Mouse (Mus musculus): ENCODE measurements at regions not wholly inside any gene's neighbourhood (a gene's known extent, or its start where the extent isn't known, plus 50 kb on each side); places are given as distances from the start of the nearest gene placed in this dataset.
A peak's percentile ranks its signal among the peaks of the same experiment; 100 is the strongest.

DNA sequence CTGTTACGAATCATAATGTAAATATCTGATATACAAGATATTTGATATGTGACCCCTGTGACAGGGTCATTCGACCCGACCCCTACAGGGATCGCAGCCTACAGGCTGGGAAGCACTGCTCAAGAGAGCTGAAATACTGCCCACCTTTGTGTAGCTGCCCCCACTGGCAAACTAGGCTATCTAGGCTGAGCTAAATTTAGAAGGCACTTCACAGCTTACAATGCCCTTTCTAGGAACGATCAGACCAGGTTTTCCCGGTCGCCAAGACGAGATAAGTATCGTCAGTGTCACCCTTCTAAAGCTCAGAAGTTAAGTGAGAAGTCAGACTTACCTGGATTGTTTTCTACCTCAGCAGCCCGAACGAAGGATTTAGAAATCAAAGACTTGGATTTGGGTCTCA lies 71.9 kb upstream of the Ptgfrn start:
- Histone ChIP-seq H3K27ac (replicated peaks) (no peak overlapping the region), H3K4me2 (no peak overlapping the region), H3K27me3 (replicated peaks) (no peaks in the 10 kb centered on the region), H3K4me1 (no peaks in the 10 kb centered on the region), H3K9ac (replicated peaks) (no peak overlapping the region), H3K4me3 (replicated peaks) (no peak overlapping the region), H3K36me3 (no peaks in the 10 kb centered on the region), H3K9me3 (replicated peaks) (0 out of 2 replicates have a peak, but pooled peaks cover 7% of the 10 kb centered on the region)
- ATAC-seq (ENCODE audit: low FRiP score), result no peak
- WGBS, result 91% methylated on average over 11 of the region's 11 CpGs

DNA sequence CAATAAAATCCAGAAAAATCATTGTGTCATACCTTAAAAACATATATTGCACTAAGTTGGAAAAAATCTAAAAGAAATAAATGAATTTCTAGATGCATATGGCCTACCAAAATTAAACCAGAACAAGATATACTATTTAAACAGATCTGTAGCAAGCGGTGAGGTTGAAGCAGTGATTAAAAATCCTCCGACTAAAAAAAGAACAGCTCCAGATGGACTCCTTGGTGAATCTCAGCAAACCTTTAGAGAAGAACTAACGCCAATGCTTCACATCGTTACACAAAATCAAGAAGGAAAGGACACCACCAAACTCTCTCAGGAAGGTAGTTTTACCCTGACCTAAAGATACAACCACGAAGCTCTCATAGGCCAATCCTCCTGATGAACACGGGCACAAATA lies 63.9 kb upstream of the Ptgfrn start:
- H3K9me3 ChIP-seq (replicated peaks), result 0 out of 2 replicates have a peak, but pooled peaks cover 7% of the 10 kb centered on the region
- no peak overlapping the region for H3K4me3 ChIP-seq (replicated peaks)
- H3K4me1 ChIP-seq, result no peaks in the 10 kb centered on the region
- no peaks in the 10 kb centered on the region for H3K36me3 ChIP-seq
- ATAC-seq (ENCODE audit: low FRiP score), result no peak
- 92% methylated on average over 6 of the region's 6 CpGs for WGBS
- H3K4me2 ChIP-seq, result no peak overlapping the region
- H3K27me3 ChIP-seq (replicated peaks), result no peaks in the 10 kb centered on the region
- H3K27ac ChIP-seq (replicated peaks), result no peak overlapping the region
- H3K9ac ChIP-seq (replicated peaks), result no peak overlapping the region

DNA sequence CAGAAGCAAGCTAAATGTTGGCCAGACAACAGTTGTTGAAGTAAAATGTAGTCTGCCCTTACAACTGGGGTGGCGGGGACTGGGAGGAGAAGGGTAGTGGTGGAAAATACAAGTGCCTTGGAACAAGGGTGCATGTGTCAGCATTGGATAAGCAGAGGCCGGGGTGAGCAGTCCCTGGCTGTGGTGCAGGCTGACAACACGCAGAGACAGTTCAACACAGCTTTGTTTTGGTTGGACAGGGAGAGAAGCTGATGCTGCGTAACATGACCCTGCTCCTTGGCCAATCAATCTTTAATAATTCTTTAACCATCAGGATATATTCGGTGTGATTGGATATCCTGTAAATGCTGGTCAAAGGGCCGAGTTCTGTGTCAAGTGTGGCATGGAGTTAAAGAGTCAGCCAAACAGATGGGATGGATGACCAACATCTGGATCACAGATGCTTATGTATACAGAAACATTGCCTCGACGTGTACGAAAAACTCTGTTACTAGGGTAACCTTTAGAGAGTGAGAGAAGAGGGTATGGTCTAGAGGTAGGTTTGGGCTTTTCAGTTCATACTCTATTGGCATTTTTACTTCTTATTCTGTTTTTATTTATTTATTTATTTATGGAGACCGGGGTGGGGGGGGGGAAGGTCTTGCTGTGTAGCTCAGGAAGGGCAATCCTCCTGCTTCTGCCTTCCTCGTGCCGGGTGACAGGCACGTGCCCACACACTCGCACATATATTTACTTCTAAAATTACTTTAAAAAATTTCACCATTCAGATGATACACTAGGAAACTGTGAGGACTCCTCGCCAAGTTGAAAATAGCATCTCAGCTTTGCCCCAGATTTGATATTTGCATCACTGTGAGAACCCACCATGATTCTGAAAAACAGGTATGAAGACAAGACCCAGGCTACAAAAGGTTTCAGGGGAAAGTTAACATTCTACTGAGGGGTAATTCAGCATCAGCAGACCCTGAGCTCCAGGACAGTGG lies 60.2 kb upstream of the Ptgfrn start:
- Histone ChIP-seq H3K36me3 (no peaks in the 10 kb centered on the region), H3K27ac (replicated peaks) (no peak overlapping the region), H3K9ac (replicated peaks) (no peak overlapping the region), H3K27me3 (replicated peaks) (no peaks in the 10 kb centered on the region), H3K4me1 (no peaks in the 10 kb centered on the region), H3K4me3 (replicated peaks) (no peak overlapping the region), H3K4me2 (no peak overlapping the region), H3K9me3 (replicated peaks) (no peaks in the 10 kb centered on the region)
- ATAC-seq (ENCODE audit: low FRiP score), result no peak
- 89% methylated on average over 15 of the region's 15 CpGs for WGBS

DNA sequence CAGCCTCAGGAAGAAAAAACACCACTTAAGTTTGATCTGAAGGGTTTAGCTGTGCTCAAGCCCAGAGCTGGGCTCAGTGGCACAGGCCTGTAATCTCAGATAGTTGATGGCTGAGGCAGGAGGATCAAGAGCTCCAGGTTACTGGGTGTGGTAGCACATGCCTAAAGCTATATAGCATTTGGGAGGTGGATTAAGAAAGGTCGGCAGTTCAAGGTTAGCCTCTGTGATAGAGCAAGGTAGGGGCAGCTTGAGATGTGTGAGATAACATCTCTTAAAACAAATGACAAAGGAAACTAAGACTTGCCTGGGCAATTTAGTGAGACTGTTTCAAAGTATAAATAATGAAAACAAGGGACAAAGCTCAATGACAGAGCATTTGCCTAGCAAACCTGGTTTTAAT lies 56.9 kb upstream of the Ptgfrn start:
- H3K9me3 ChIP-seq (replicated peaks), result no peaks in the 10 kb centered on the region
- no peak overlapping the region for H3K4me2 ChIP-seq
- H3K4me1 ChIP-seq, result peaks cover 18% of the 10 kb centered on the region
- no peak overlapping the region for H3K4me3 ChIP-seq (replicated peaks)
- no peak overlapping the region for H3K9ac ChIP-seq (replicated peaks)
- no peak overlapping the region for H3K27ac ChIP-seq (replicated peaks)
- H3K27me3 ChIP-seq (replicated peaks), result no peaks in the 10 kb centered on the region
- WGBS, result 84% methylated on average over 1 of the region's 1 CpGs
- no peaks in the 10 kb centered on the region for H3K36me3 ChIP-seq
- ATAC-seq (ENCODE audit: low FRiP score), result no peak

DNA sequence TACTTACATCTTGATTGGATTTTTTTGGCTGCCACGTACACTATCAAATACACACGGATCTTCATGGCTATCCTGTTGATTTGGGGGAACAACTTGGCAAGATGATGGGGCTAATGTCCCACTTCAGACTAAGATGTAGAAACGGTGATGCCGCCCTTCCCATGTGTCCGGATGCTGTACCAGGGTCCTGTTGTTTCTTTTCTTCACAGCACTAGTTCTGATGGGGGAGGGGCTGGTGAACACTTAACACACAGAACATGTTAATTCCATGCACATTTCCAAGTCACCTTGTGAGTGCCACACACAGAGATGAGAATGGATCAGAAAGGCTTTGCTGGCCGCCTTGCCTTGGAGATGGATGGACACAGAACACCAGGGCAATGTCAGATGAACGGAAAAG lies 56.5 kb upstream of the Ptgfrn start:
- ATAC-seq (ENCODE audit: low FRiP score), result no peak
- no peak overlapping the region for H3K27ac ChIP-seq (replicated peaks)
- no peaks in the 10 kb centered on the region for H3K36me3 ChIP-seq
- H3K4me1 ChIP-seq, result peaks cover 22% of the 10 kb centered on the region
- no peak overlapping the region for H3K9ac ChIP-seq (replicated peaks)
- 96% methylated on average over 7 of the region's 7 CpGs for WGBS
- no peak overlapping the region for H3K4me2 ChIP-seq
- no peaks in the 10 kb centered on the region for H3K9me3 ChIP-seq (replicated peaks)
- H3K4me3 ChIP-seq (replicated peaks), result no peak overlapping the region
- H3K27me3 ChIP-seq (replicated peaks), result no peaks in the 10 kb centered on the region

DNA sequence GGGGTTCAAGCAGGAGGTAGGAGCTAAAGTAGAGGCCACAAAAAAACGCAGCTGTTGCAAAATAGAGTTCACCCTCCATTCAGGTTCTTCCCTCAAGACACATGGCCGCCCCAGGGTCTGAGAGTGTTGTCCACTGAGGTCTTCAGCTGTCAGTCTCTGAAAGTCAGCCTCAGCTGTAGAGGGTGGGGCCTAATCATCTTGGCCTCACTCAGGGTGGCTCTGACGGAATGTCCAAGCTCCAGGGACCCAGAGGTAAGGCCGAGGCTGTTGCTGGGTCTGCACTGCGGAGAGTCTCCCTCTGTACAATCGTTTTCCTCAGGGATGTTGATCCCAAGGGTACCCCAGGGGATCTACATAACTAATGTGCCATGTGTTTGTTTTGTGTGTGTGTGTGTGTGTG lies 55.2 kb upstream of the Ptgfrn start:
- WGBS, result 67% methylated on average over 6 of the region's 6 CpGs
- Histone ChIP-seq H3K36me3 (no peaks in the 10 kb centered on the region), H3K4me3 (replicated peaks) (no peak overlapping the region), H3K4me2 (no peak overlapping the region), H3K9ac (replicated peaks) (no peak overlapping the region), H3K27me3 (replicated peaks) (no peaks in the 10 kb centered on the region), H3K9me3 (replicated peaks) (no peaks in the 10 kb centered on the region), H3K4me1 (peaks cover 28% of the 10 kb centered on the region), H3K27ac (replicated peaks) (no peak overlapping the region)
- no peak for ATAC-seq (ENCODE audit: low FRiP score)

DNA sequence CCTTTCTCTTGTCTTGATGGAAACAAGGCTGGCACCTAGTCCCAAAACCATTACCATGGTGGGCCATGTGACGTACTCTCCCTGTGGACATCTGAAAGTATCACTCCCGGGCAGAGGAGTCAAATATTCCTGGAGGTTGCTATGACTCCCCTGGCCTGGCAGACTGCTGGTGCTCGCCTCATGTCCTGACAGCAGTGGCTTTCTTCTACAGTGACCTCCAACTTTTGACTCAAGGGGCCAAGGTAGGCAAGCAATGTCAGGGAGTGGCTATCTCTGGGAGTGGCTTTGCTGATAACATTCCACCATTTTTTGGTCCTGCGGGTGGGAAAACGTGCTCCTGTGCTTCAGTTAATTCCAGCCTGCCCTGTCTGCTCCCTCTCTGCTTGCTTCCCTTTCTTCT lies 54.7 kb upstream of the Ptgfrn start:
- no peaks in the 10 kb centered on the region for H3K27me3 ChIP-seq (replicated peaks)
- H3K27ac ChIP-seq (replicated peaks), result no peak overlapping the region
- no peak overlapping the region for H3K9ac ChIP-seq (replicated peaks)
- H3K36me3 ChIP-seq, result no peaks in the 10 kb centered on the region
- no peaks in the 10 kb centered on the region for H3K9me3 ChIP-seq (replicated peaks)
- peaks cover 28% of the 10 kb centered on the region for H3K4me1 ChIP-seq
- WGBS, result 94% methylated on average over 5 of the region's 5 CpGs
- H3K4me3 ChIP-seq (replicated peaks), result no peak overlapping the region
- no peak for ATAC-seq (ENCODE audit: low FRiP score)
- no peak overlapping the region for H3K4me2 ChIP-seq

DNA sequence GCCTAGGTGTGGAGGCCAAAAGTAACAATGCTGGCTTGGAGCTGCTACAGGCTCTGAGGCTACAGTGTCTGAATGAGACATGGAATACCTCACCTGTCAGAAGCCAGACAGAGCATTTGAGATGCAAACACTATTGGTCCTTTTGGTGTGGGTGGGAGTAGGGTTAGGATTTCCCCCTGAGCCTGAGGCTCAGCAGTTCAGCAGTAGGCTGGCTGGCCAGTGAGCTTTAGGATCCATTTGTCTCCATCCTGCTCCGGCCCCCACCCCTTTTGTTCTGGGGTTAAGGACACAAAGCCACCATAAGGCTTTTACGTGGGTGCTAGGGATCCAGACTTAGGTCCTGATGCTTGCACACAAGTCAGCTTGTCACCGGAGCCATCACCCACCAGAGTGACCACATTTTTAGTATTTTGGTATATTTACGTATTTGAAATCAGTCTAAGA lies 53.9 kb upstream of the Ptgfrn start:
- no peak for ATAC-seq (ENCODE audit: low FRiP score)
- H3K36me3 ChIP-seq, result no peaks in the 10 kb centered on the region
- no peak overlapping the region for H3K27ac ChIP-seq (replicated peaks)
- WGBS, result 81% methylated on average over 4 of the region's 4 CpGs
- no peaks in the 10 kb centered on the region for H3K9me3 ChIP-seq (replicated peaks)
- H3K4me3 ChIP-seq (replicated peaks), result no peak overlapping the region
- no peaks in the 10 kb centered on the region for H3K27me3 ChIP-seq (replicated peaks)
- no peak overlapping the region for H3K4me2 ChIP-seq
- no peak overlapping the region for H3K9ac ChIP-seq (replicated peaks)
- peaks cover 28% of the 10 kb centered on the region for H3K4me1 ChIP-seq

DNA sequence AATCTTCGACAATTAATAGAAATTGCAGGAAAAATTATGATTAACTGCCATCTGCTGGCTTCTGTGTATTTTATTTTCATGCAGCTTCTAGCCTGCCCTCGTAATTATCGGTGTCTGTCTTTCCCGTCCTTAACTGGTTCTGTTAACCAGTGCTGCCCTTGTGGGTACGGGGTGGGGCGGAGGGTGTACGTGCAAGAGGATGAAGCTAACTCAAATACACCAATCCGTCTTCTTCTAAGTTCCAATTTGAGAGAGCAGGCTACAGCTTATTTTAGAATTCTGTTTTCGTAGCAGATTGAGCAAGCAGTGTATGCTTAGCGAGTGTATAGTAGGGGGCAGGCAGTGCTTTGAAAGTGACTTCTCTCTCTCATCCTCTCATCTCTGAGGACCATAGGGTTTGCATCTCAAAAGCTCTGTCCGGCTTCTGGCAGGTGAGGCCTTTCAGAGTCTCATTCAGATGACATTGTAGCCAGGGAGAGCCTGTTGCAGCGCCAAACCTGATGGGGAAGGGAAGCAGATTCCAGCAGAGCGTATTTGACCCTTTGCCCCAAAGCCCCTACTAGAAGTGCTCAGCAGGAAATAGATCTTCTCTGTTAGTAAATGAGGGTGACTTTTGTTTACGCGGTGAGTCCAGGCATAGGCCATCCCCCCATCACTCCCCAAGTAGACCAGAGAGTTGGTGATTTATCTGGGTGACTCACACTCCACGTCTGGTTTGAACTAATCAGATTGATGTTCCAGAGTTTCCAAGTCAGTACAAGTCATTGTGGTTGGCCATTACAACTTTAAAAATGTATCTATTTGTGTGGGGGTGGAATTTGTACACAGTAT lies 53.3 kb upstream of the Ptgfrn start:
- no peaks in the 10 kb centered on the region for H3K9me3 ChIP-seq (replicated peaks)
- H3K4me1 ChIP-seq, result peaks cover 28% of the 10 kb centered on the region
- H3K36me3 ChIP-seq, result no peaks in the 10 kb centered on the region
- H3K9ac ChIP-seq (replicated peaks), result no peak overlapping the region
- peak overlapping the region; percentile 26 for H3K4me2 ChIP-seq
- ATAC-seq (ENCODE audit: low FRiP score), result peak; percentile 46; the same call in 1 of the 2 replicates
- 38% methylated on average over 16 of the region's 16 CpGs for WGBS
- H3K27me3 ChIP-seq (replicated peaks), result no peaks in the 10 kb centered on the region
- H3K4me3 ChIP-seq (replicated peaks), result no peak overlapping the region
- peak overlapping the region; percentile 70 for H3K27ac ChIP-seq (replicated peaks)

DNA sequence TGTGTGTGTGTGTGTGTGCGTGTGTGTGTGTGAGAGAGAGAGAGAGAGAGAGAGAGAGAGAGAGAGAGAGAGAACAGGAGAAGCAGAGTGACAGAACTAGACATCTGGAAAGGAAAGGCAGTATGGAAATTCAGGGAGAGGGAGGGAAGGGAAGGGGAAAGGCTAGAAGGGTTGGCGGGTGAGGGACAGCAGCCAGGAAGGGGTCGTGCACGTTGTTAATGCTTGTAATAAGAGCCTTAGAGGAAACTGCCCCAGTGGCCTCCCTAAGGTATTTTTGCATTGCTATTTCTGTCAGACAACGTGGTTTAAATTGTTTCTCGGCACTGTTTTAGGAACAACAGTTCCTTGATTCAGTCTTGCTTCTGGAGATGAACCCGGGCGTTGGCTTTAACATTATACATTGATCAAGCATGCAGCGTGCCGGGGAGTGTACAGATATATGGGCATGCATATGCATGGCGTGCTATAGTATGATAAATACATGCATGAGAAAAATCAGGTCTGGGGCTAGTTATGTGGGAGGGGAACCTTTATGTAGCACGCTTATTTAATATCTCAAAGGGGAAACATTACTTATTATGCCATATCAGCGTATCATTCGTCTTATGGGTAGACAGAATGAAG lies 52.6 kb upstream of the Ptgfrn start:
- H3K27me3 ChIP-seq (replicated peaks), result no peaks in the 10 kb centered on the region
- no peak overlapping the region for H3K9ac ChIP-seq (replicated peaks)
- H3K4me3 ChIP-seq (replicated peaks), result no peak overlapping the region
- peak overlapping the region; percentile 26 for H3K4me2 ChIP-seq
- 0 out of 2 replicates have a peak, but pooled peaks have one; percentile 36 for ATAC-seq (ENCODE audit: low FRiP score)
- H3K4me1 ChIP-seq, result peaks cover 28% of the 10 kb centered on the region
- 35% methylated on average over 14 of the region's 14 CpGs for WGBS
- no peaks in the 10 kb centered on the region for H3K36me3 ChIP-seq
- H3K9me3 ChIP-seq (replicated peaks), result no peaks in the 10 kb centered on the region
- H3K27ac ChIP-seq (replicated peaks), result peak overlapping the region; percentile 70

DNA sequence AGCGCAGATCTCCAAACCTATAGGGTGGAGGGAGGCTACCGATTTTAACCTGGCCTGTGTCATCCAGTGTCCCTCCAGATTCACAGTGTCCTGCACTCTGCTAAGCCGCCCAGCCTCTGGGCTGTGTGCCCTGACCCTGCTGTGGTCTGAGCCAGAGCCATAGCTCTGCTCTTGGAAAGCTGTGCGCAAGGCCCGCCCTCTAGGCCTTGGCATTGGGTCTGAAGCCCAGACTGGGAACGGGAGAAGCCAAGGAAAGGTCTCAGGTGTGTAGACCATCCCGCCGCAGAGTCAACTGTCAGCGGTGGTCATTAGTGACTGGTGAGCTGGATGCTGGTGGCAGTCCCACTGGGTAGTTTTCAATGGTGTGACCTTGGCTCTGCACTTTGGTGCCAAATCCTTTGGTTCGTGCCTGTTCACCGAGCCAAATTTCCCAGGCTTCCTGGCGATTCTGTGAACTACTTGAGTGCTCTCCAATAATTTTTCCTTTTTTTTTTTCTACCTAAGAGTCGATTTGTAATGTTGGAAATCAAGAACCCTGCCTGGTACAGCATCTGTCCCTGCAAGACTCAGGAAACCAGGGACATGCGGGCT lies 52.0 kb upstream of the Ptgfrn start:
- 48% methylated on average over 14 of the region's 14 CpGs for WGBS
- Histone ChIP-seq H3K9me3 (replicated peaks) (no peaks in the 10 kb centered on the region), H3K27ac (replicated peaks) (peak overlapping the region; percentile 70), H3K4me1 (peaks cover 28% of the 10 kb centered on the region), H3K4me3 (replicated peaks) (no peak overlapping the region), H3K4me2 (peak overlapping the region; percentile 7; the same call in 1 of the 2 replicates), H3K27me3 (replicated peaks) (no peaks in the 10 kb centered on the region), H3K36me3 (no peaks in the 10 kb centered on the region), H3K9ac (replicated peaks) (no peak overlapping the region)
- ATAC-seq (ENCODE audit: low FRiP score), result peak; percentile 62; the same call in 1 of the 2 replicates
